Mouse (Mus musculus): ENCODE results near the gene Wdr76.

DNA sequence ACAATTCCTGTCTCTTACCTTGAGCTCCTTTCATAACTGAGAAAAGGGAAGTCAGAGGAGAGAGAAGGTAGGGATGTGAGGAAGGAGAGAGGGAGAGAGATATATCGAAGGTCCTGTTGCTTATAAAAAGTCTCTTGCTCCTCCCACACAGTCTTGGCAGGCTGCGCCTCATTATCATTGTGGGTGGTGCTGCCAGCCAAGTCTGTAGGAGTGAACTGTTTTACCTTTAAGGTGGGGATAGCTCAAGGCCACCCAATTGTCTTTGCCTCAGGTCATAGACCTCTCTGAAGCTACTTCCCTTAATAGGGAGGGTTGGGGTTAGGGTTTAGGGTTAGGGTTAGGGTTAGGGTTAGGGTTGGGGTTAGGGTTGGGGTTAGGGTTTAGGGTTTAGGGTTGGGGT lies 15.5 kb downstream of the Wdr76 start:
- TF ChIP-seq CTCF (IDR thresholded peaks at IDR 0.05; ENCODE audit: insufficient read depth, low read length): no peak
- TF ChIP-seq POLR2A (IDR thresholded peaks at IDR 0.05; ENCODE audit: borderline replicate concordance, extremely low read depth, low read depth, low read length): no peak

All from lung, adult 2 months (tissue).